14 mouse cellular contexts compared by ENCODE assay signal in the genomic region with DNA sequence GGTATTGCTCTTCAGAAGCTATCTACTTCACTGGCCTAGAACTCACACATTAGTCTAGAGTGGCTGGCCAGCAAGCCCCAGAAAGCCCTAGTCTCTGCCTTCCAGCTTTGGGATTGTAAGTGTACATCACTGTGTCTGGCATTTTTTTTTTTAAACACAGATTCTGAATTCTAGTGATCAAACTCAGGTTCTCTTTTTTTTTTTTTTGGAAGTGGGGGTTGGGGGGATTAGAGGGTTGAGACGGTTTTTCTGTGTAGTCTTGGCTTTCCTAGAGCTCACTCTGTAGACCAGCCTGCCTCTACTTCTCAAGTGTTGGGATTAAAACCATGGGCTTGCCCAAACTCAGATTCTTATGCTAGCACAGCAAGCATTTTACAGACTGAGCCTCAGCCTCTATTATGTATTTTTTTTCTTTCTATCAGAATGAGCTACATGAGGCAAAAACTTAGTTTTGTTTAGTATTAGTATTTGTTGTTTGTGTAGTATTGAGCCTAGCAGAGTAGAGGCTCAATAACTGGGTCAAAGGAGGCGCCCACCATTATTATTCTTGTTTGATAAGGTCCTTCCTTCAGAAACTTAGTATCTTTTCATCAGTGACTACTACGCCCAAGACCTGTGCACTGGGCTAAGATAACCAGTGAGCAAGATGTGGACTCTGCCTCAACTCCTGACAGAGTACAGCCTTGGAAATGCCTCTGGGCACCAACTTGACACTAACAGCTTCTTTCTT. TPM values are rescaled to one million over a fixed set of nuclear protein-coding genes. Genes with fewer than 3 reads are reported as not detected.
A peak's percentile ranks its signal among the peaks of the same experiment; 100 is the strongest.
DNase-seq lines count a peak whose midpoint lies in the region; ATAC-seq lines count a peak whose summit lies in the region.
"Had no signal": no experiment of that assay in that cellular context is flagged by ENCODE, and none has a peak within 500 bp of the region (broad histone marks: within the 10 kb centered on the region; RNA-seq: fewer than 3 reads in every experiment).

No protein-coding gene starts in this region.

- peak overlapping the region; percentile 75; the same call in 1 of the 2 replicates for H3K4me3 ChIP-seq in heart, embryonic 13.5 days
- no peak overlapping the region for H3K4me3 ChIP-seq in midbrain, embryonic 11.5 days (ENCODE audit: low read depth, low read length)
- H3K4me3 ChIP-seq in midbrain, embryonic 16.5 days (ENCODE audit: low read depth, low read length), result no peak overlapping the region
- H3K4me3 ChIP-seq in embryonic facial prominence, embryonic 13.5 days, result no peak overlapping the region
- no peak overlapping the region; the same call in 1 of the 2 replicates for H3K4me3 ChIP-seq in macrophage (ENCODE audit: inconsistent target)
- no peak overlapping the region for H3K4me3 ChIP-seq in forebrain, embryonic 10.5 days

- intact Hi-C loops in heart, postnatal 14 days (cut with DNase I), result no loop called here

- no peak overlapping the region for H3K9ac ChIP-seq in heart, embryonic 13.5 days
- no peak overlapping the region for H3K9ac ChIP-seq in midbrain, embryonic 11.5 days (ENCODE audit: low read length)
- H3K9ac ChIP-seq in midbrain, embryonic 16.5 days (ENCODE audit: low read depth, low read length), result no peak overlapping the region
- H3K9ac ChIP-seq in embryonic facial prominence, embryonic 13.5 days, result no peak overlapping the region

- H3K36me3 ChIP-seq in heart, embryonic 13.5 days, result peaks cover 21% of the 10 kb centered on the region
- H3K36me3 ChIP-seq in midbrain, embryonic 11.5 days (ENCODE audit: control insufficient read depth, insufficient read depth, low read length), result peaks cover 2% of the 10 kb centered on the region; the same call in 1 of the 2 replicates
- no peaks in the 10 kb centered on the region for H3K36me3 ChIP-seq in midbrain, embryonic 16.5 days (ENCODE audit: control insufficient read depth, insufficient read depth, low read length)
- H3K36me3 ChIP-seq in embryonic facial prominence, embryonic 13.5 days, result peaks cover 26% of the 10 kb centered on the region
- peaks cover 12% of the 10 kb centered on the region; the same call in 1 of the 2 replicates for H3K36me3 ChIP-seq in macrophage (ENCODE audit: inconsistent target)
- H3K36me3 ChIP-seq in forebrain, embryonic 10.5 days (replicated peaks), result peaks cover 78% of the 10 kb centered on the region

- no peak overlapping the region for H3K27ac ChIP-seq in heart, embryonic 13.5 days (replicated peaks)
- no peak overlapping the region for H3K27ac ChIP-seq in midbrain, embryonic 11.5 days (ENCODE audit: low read depth, low read length)
- H3K27ac ChIP-seq in midbrain, embryonic 16.5 days (ENCODE audit: low read length), result no peak overlapping the region
- H3K27ac ChIP-seq in embryonic facial prominence, embryonic 13.5 days, result no peak overlapping the region
- peak overlapping the region; percentile 96 for H3K27ac ChIP-seq in macrophage
- no peak overlapping the region for H3K27ac ChIP-seq in forebrain, embryonic 10.5 days

- H3K4me1 ChIP-seq in heart, embryonic 13.5 days, result peaks cover 94% of the 10 kb centered on the region
- H3K4me1 ChIP-seq in midbrain, embryonic 11.5 days (ENCODE audit: control insufficient read depth, insufficient read depth, low read length), result peaks cover 48% of the 10 kb centered on the region
- H3K4me1 ChIP-seq in midbrain, embryonic 16.5 days (ENCODE audit: control insufficient read depth, insufficient read depth, low read length), result peaks cover 80% of the 10 kb centered on the region
- H3K4me1 ChIP-seq in embryonic facial prominence, embryonic 13.5 days, result peaks cover 78% of the 10 kb centered on the region
- peaks cover 67% of the 10 kb centered on the region for H3K4me1 ChIP-seq in forebrain, embryonic 10.5 days

- no peak for DNase-seq in heart, postnatal 14 days
- peak; percentile 2 for DNase-seq in midbrain, embryonic 11.5 days (ENCODE audit: low spot score, missing footprints)
- no peak for DNase-seq in forebrain, embryonic 10.5 days (ENCODE audit: extremely low spot score, low spot score)
- no peak for DNase-seq in testis, postnatal 10 days (ENCODE audit: low spot score)
- DNase-seq: adrenal gland, postnatal 10 days; embryo, embryonic 11 days; heart, postnatal 36 days; kidney, adult 8-10 months; layer of hippocampus, adult 9-11 months; right cerebral cortex, postnatal 25 days had no signal

- ATAC-seq in heart, embryonic 13.5 days (ENCODE audit: extremely low read depth, insufficient number of reproducible peaks, low FRiP score, low TSS enrichment), result no peak
- ATAC-seq in midbrain, embryonic 11.5 days (ENCODE audit: low FRiP score), result no peak
- no peak for ATAC-seq in midbrain, embryonic 16.5 days
- no peak for ATAC-seq in embryonic facial prominence, embryonic 13.5 days (ENCODE audit: insufficient number of reproducible peaks, insufficient read depth, low FRiP score, low TSS enrichment, low read depth)

- H3K79me2 ChIP-seq in macrophage (ENCODE audit: inconsistent target), result peaks cover 100% of the 10 kb centered on the region

- H3K9me3 ChIP-seq in heart, embryonic 13.5 days, result no peaks in the 10 kb centered on the region
- H3K9me3 ChIP-seq in midbrain, embryonic 11.5 days (ENCODE audit: control insufficient read depth, low read length), result no peaks in the 10 kb centered on the region
- H3K9me3 ChIP-seq in midbrain, embryonic 16.5 days (replicated peaks; ENCODE audit: control insufficient read depth, low read length, poor library complexity, severe bottlenecking), result no peaks in the 10 kb centered on the region
- H3K9me3 ChIP-seq in embryonic facial prominence, embryonic 13.5 days, result no peaks in the 10 kb centered on the region
- no peaks in the 10 kb centered on the region for H3K9me3 ChIP-seq in forebrain, embryonic 10.5 days

- peak overlapping the region; percentile 81 for H3K4me2 ChIP-seq in heart, embryonic 13.5 days
- H3K4me2 ChIP-seq in midbrain, embryonic 11.5 days, result no peak overlapping the region
- H3K4me2 ChIP-seq in midbrain, embryonic 16.5 days (ENCODE audit: low read length), result no peak overlapping the region; the same call in 1 of the 2 replicates
- peak overlapping the region; percentile 4; the same call in 1 of the 2 replicates for H3K4me2 ChIP-seq in embryonic facial prominence, embryonic 13.5 days

- WGBS in heart, embryonic 13.5 days, result 58% methylated on average over 3 of the region's 3 CpGs
- 70% methylated on average over 3 of the region's 3 CpGs for WGBS in midbrain, embryonic 11.5 days
- WGBS in midbrain, embryonic 16.5 days, result 76% methylated on average over 3 of the region's 3 CpGs
- 75% methylated on average over 3 of the region's 3 CpGs for WGBS in embryonic facial prominence, embryonic 13.5 days
- 82% methylated on average over 3 of the region's 3 CpGs for WGBS in macrophage (ENCODE audit: missing documents)
- WGBS in forebrain, embryonic 10.5 days, result 83% methylated on average over 3 of the region's 3 CpGs

- H3K27me3 ChIP-seq in heart, embryonic 13.5 days (replicated peaks), result no peaks in the 10 kb centered on the region
- H3K27me3 ChIP-seq in midbrain, embryonic 11.5 days (ENCODE audit: control insufficient read depth, insufficient read depth, low read length), result no peaks in the 10 kb centered on the region
- H3K27me3 ChIP-seq in midbrain, embryonic 16.5 days (ENCODE audit: control insufficient read depth, insufficient read depth, low read depth, low read length), result no peaks in the 10 kb centered on the region
- H3K27me3 ChIP-seq in embryonic facial prominence, embryonic 13.5 days, result no peaks in the 10 kb centered on the region
- no peaks in the 10 kb centered on the region for H3K27me3 ChIP-seq in forebrain, embryonic 10.5 days (ENCODE audit: poor library complexity, severe bottlenecking)

RNA-seq across cellular contexts. Expression of gene Bcl2l1, which starts 6.9 kb away (rescaled TPM):
- 59.6 and 62.8 TPM in 2 replicates for polyA plus RNA-seq in heart, embryonic 13.5 days (2015; fragmentation: Nextera tagmentation; extraction: Ambion mirVana)
- 10 to 100 TPM; 79.8 to 92.2 TPM for total RNA-seq in heart, postnatal 14 days (2021)
- 120 and 125 TPM in 2 replicates for polyA plus RNA-seq in midbrain, embryonic 11.5 days (2014; fragmentation: Nextera tagmentation; extraction: Ambion mirVana)
- polyA plus RNA-seq in midbrain, embryonic 16.5 days (2015; fragmentation: Nextera tagmentation; extraction: Ambion mirVana), result 186 and 194 TPM in 2 replicates
- 100 and 102 TPM in 2 replicates for polyA plus RNA-seq in embryonic facial prominence, embryonic 13.5 days (2015; fragmentation: Nextera tagmentation; extraction: Ambion mirVana)
- total RNA-seq in macrophage (2018; cell fraction: chromatin; rRNA removed), result 100 to 1,000 TPM; 136 to 537 (median 201) TPM
- 100 to 1,000 TPM in 7 of 26 experiments, 10 to 100 TPM in 19; 72.0 to 192 (median 85.2) TPM for total RNA-seq in macrophage (2018; cell fraction: cytosol; rRNA removed)
- total RNA-seq in macrophage (2018; cell fraction: nucleus; rRNA removed), result 100 to 1,000 TPM; 131 to 456 (median 217) TPM
- polyA plus RNA-seq in macrophage (2018), result 38.6 to 159 TPM (median 48.4 TPM) in 3 replicates
- polyA plus RNA-seq in forebrain, embryonic 10.5 days (2016; fragmentation: Nextera tagmentation; extraction: Ambion mirVana), result 98.5 and 104 TPM in 2 replicates

RNA-seq across cellular contexts. Expression of gene Tpx2, which starts 23.2 kb away (rescaled TPM):
- polyA plus RNA-seq in heart, embryonic 13.5 days (2015; fragmentation: Nextera tagmentation; extraction: Ambion mirVana), result 51.1 and 55.5 TPM in 2 replicates
- total RNA-seq in heart, postnatal 14 days (2021), result 1 to 10 TPM; 4.4 to 8.5 TPM
- polyA plus RNA-seq in midbrain, embryonic 11.5 days (2014; fragmentation: Nextera tagmentation; extraction: Ambion mirVana), result 166 and 187 TPM in 2 replicates
- polyA plus RNA-seq in midbrain, embryonic 16.5 days (2015; fragmentation: Nextera tagmentation; extraction: Ambion mirVana), result 10.5 and 11.1 TPM in 2 replicates
- 86.4 and 86.6 TPM in 2 replicates for polyA plus RNA-seq in embryonic facial prominence, embryonic 13.5 days (2015; fragmentation: Nextera tagmentation; extraction: Ambion mirVana)
- total RNA-seq in macrophage (2018; cell fraction: chromatin; rRNA removed), result 10 to 100 TPM in 5 of 26 experiments, 1 to 10 TPM in 21; 2.1 to 18.9 (median 7.1) TPM
- 10 to 100 TPM in 13 of 26 experiments, 1 to 10 TPM in 13; 4.3 to 30.1 (median 10.4) TPM for total RNA-seq in macrophage (2018; cell fraction: cytosol; rRNA removed)
- total RNA-seq in macrophage (2018; cell fraction: nucleus; rRNA removed), result 10 to 100 TPM in 12 of 26 experiments, 1 to 10 TPM in 14; 2.6 to 18.6 (median 9.8) TPM
- 3.4 to 14.0 TPM (median 11.8 TPM) in 3 replicates for polyA plus RNA-seq in macrophage (2018)
- 162 and 163 TPM in 2 replicates for polyA plus RNA-seq in forebrain, embryonic 10.5 days (2016; fragmentation: Nextera tagmentation; extraction: Ambion mirVana)

Comparison
In these comparisons a context has a peak if more than half of its experiments do, and no peak if none do; other contexts are left out.
1. H3K4me2 ChIP-seq: peak in heart, embryonic 13.5 days (single experiment) and embryonic facial prominence, embryonic 13.5 days (single experiment); none in midbrain, embryonic 11.5 days (single experiment) and midbrain, embryonic 16.5 days (single experiment).